Mouse (Mus musculus) heart, adult 2 months (tissue): Measurements from ENCODE around the gene Cdh10. TPM values are rescaled to one million over a fixed set of nuclear protein-coding genes. Genes with fewer than 3 reads are reported as not detected.

Source experiments
- DNase-seq, 2 experiments: peaks; one replicate each; pipeline ENCODE4 v3.0.0; 2021
- H3K27ac ChIP-seq: fragments of 200-600 bp; 2 replicates; pipeline ENCODE4 v1.8.1; 2022
- H3K27me3 ChIP-seq: fragments of 200-500 bp; 2 replicates; pipeline ENCODE4 v1.6.1; 2012; ENCODE audit warnings: mild to moderate bottlenecking, low read length, inconsistent platforms, mixed read lengths; ENCODE audit not compliant: control insufficient read depth, insufficient read depth
- H3K36me3 ChIP-seq: fragments of 200-500 bp; 2 replicates; pipeline ENCODE4 v1.6.1; 2012; ENCODE audit warnings: low read length, inconsistent platforms; ENCODE audit not compliant: control insufficient read depth, insufficient read depth
- H3K4me1 ChIP-seq: fragments of 200-500 bp; 2 replicates; pipeline ENCODE4 v1.6.1; 2011; ENCODE audit warnings: low read length; ENCODE audit not compliant: control insufficient read depth, insufficient read depth
- H3K4me3 ChIP-seq: fragments of 200-600 bp; 2 replicates; pipeline ENCODE4 v1.8.1; 2022
- H3K79me2 ChIP-seq: fragments of 200-500 bp; replicated peaks from 2 replicates; pipeline ENCODE4 v1.6.1; 2012; ENCODE audit warnings: mild to moderate bottlenecking, inconsistent platforms, low read length, moderate library complexity, mixed read lengths; ENCODE audit not compliant: control insufficient read depth, insufficient read depth
- H3K9ac ChIP-seq: fragments of 200-500 bp; 2 replicates; pipeline ENCODE4 v1.6.1; 2012; ENCODE audit warnings: low read depth, mild to moderate bottlenecking, control low read depth, inconsistent platforms, low read length, mixed read lengths
- CTCF ChIP-seq: fragments of 200-600 bp; IDR thresholded peaks from 2 replicates; pipeline ENCODE4 v1.8.1; 2022; ENCODE audit warnings: antibody characterized with exemption, mild to moderate bottlenecking, moderate library complexity
- EP300 ChIP-seq: fragments of 200-500 bp; IDR thresholded peaks from 2 replicates; pipeline ENCODE4 v1.6.1; 2011; ENCODE audit warnings: low read depth, low read length, control low read depth; ENCODE audit not compliant: insufficient read depth
- POLR2A ChIP-seq: fragments of 200-500 bp; IDR thresholded peaks from 2 replicates; pipeline ENCODE4 v1.6.1; 2011; ENCODE audit warnings: mild to moderate bottlenecking, low read depth, low read length, control low read depth; ENCODE audit not compliant: insufficient read depth
- WGBS: fragments of 180-500 bp; shearing (Covaris S2); methylation state at CpG from one replicate; pipeline ENCODE4 v1.1.7; 2018; 5-methylcytosine and 5-hydroxymethylcytosine counted together
- intact Hi-C: fragments of 180-260 bp; cut with DNase I; formaldehyde crosslinking; loops from one replicate; pipeline ENCODE4 v1.15.1; 2025
- polyA plus RNA-seq: library from polyadenylated mRNA; depleted of rRNA; stranded (reverse); fragments of >200 nt; gene quantifications from 2 replicates; pipeline ENCODE4 v1.2.3, GENCODE M21; 2012
- total RNA-seq, 2 experiments: library from RNA; stranded (reverse); gene quantifications; 2 replicates each; pipeline ENCODE4 v1.2.3; 2021

Cdh10 gene
- total and polyA plus RNA-seq, 3 experiments = 0.10 TPM; not detected in 2

DNA sequence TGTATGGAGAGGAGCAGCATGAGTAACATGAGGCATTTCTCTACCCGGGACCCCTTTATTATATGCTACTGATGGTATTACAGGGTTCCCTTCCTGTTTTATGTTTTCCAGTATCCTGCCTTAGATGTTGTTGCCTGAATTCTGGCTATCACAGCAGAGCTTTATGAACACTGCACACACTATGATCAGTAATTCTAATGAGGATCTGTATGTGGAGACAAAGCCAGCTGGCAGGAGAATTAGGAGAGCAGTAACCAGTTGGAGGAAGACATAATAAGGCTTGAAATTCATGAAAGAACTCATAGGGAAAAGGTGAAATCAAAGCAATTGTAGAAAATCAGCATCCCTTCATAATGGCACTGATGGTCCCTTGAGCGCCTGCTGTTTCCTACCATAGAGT lies 51.1 kb downstream of the Cdh10 start:
- H3K27ac ChIP-seq = no peak overlapping the region
- intact Hi-C loops = no loop called here
- no peak for DNase-seq
- no peaks in the 10 kb centered on the region for H3K4me1 ChIP-seq
- no peak for TF ChIP-seq POLR2A
- TF ChIP-seq EP300 = no peak
- TF ChIP-seq CTCF = no peak
- WGBS = 87% methylated on average over 2 of the region's 2 CpGs
- H3K4me3 ChIP-seq = no peak overlapping the region
- H3K79me2 ChIP-seq = no peaks in the 10 kb centered on the region
- no peaks in the 10 kb centered on the region for H3K27me3 ChIP-seq
- no peak overlapping the region for H3K9ac ChIP-seq
- no peaks in the 10 kb centered on the region for H3K36me3 ChIP-seq

DNA sequence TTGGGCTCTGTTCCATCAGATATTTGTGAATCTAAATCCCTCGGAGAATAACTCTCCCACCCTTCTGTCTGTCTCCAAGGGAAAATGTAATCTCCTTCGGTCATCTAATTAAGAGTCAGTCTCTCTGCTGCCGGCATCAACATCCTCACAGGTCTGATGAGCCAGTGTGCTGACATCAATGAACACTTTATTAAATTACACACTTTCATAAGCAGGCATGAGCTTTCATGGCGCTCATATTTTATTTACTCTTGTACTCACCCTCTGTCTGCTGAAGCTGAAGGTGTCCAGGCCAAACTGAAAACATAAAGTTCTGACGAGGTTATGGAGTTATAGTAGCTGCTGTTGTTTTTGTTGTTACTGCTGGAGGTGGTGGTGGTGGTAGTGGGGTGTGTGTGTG lies 62.7 kb downstream of the Cdh10 start:
- Histone ChIP-seq H3K4me3 (no peak overlapping the region), H3K36me3 (no peaks in the 10 kb centered on the region), H3K79me2 (no peaks in the 10 kb centered on the region; the same call in 1 of the 2 replicates), H3K27me3 (no peaks in the 10 kb centered on the region), H3K9ac (no peak overlapping the region), H3K4me1 (no peaks in the 10 kb centered on the region), H3K27ac (no peak overlapping the region)
- intact Hi-C loops = no loop called here
- WGBS = 66% methylated on average over 5 of the region's 5 CpGs
- DNase-seq = no peak
- TF ChIP-seq POLR2A (no peak), CTCF (no peak), EP300 (no peak)

GRCm38 (mm10) chr15:18886673-18887072 lies 67.9 kb downstream of the Cdh10 start:
- intact Hi-C loops = no loop called here
- H3K27ac ChIP-seq = no peak overlapping the region
- no peak for DNase-seq
- no peaks in the 10 kb centered on the region for H3K27me3 ChIP-seq
- TF ChIP-seq POLR2A (no peak), EP300 (no peak), CTCF (no peak)
- no peak overlapping the region for H3K4me3 ChIP-seq
- no peaks in the 10 kb centered on the region for H3K79me2 ChIP-seq
- H3K36me3 ChIP-seq = no peaks in the 10 kb centered on the region
- no peaks in the 10 kb centered on the region for H3K4me1 ChIP-seq
- no peak overlapping the region for H3K9ac ChIP-seq
- 62% methylated on average over 2 of the region's 2 CpGs for WGBS

DNA sequence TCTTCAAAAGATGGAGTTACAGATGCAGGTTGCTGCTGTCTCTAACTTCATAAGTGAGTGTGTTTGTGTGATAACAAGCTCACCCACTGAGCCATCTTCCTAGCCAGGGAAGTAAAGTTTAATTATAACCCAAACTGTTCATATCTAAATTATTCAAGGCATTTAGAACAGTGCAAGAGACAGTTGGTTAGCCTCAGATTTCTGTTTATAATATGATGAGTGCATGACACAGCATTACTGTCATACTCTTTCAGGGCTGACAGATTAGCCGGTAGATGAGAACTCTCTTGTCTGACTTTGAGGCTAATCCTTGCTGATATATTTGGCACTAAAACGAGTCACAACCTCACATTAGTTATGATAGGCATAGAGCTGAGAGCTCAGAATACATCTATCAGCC lies 70.2 kb downstream of the Cdh10 start:
- DNase-seq = no peak
- no peaks in the 10 kb centered on the region for H3K36me3 ChIP-seq
- H3K9ac ChIP-seq = no peak overlapping the region
- H3K27me3 ChIP-seq = no peaks in the 10 kb centered on the region
- H3K79me2 ChIP-seq = no peaks in the 10 kb centered on the region
- no peaks in the 10 kb centered on the region for H3K4me1 ChIP-seq
- no peak overlapping the region for H3K27ac ChIP-seq
- WGBS = 44% methylated on average over 2 of the region's 2 CpGs
- intact Hi-C loops = no loop called here
- no peak overlapping the region for H3K4me3 ChIP-seq
- no peak for TF ChIP-seq POLR2A
- TF ChIP-seq CTCF = no peak
- TF ChIP-seq EP300 = no peak

DNA sequence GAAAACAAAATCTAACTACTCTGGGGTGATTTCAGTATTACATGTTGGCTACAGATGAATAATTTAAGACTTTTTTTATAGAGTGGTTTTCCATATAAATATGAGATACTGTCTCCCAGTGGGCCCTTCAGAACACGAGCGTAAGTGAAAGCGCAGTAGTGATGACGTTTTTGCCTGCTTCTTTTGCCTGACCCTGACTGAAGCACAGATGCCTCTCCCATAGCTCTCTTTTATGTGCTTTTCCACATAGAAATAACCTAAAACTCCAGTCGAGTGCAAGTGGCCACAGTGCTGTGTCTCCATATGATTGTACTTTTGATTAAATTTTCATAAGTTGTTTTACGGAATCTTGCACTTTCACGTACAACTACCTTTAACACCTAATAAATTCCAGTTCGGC lies 71.6 kb downstream of the Cdh10 start:
- TF ChIP-seq POLR2A (no peak), CTCF (no peak), EP300 (no peak)
- Histone ChIP-seq H3K36me3 (no peaks in the 10 kb centered on the region), H3K79me2 (no peaks in the 10 kb centered on the region), H3K27ac (no peak overlapping the region), H3K4me3 (no peak overlapping the region), H3K4me1 (no peaks in the 10 kb centered on the region), H3K9ac (no peak overlapping the region), H3K27me3 (no peaks in the 10 kb centered on the region)
- no peak for DNase-seq
- intact Hi-C loops = no loop called here
- WGBS = 81% methylated on average over 8 of the region's 8 CpGs

DNA sequence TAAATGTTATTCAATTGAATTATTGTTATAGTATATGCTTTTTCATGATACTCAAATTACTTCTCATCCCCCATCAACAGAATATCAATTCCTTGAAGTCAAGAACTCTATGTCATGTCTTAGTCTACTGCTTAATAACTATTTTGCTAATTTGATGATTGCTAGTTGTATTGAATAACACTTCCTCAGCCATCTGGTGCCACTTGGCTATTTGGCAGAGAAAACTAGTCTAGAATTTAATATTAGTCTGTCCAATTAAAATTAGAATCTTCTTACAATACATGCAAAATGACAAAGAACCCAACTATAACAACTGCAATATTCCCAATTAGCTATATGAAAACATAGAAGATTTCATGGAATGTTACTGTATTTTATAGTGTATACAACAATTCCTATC lies 82.0 kb downstream of the Cdh10 start:
- intact Hi-C loops = no loop called here
- no peak overlapping the region for H3K4me3 ChIP-seq
- TF ChIP-seq POLR2A (no peak), EP300 (no peak), CTCF (no peak)
- no peaks in the 10 kb centered on the region for H3K79me2 ChIP-seq
- H3K36me3 ChIP-seq = no peaks in the 10 kb centered on the region
- H3K27ac ChIP-seq = no peak overlapping the region
- no peak for DNase-seq
- H3K9ac ChIP-seq = no peak overlapping the region
- H3K27me3 ChIP-seq = no peaks in the 10 kb centered on the region
- H3K4me1 ChIP-seq = no peaks in the 10 kb centered on the region

DNA sequence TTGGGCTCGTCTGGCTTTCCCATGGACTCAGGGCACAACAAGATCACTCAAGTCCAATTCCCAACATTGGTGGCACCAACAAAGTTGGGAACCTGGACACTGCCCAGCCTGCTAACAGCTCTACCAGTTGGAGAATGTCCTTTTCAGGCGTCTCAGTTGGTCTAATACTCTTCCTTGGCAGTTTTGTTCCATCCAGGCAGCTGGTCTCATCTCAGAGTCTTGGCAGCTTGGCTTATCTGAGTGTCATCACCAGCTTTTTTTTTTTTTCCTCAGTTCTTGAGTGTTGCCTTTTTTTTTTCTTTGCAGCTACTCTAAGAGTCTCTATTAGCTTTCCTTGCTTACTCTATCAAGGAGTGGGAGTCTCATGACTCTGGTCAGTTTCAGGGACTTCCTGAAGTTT lies 85.4 kb downstream of the Cdh10 start:
- TF ChIP-seq CTCF (no peak), EP300 (no peak), POLR2A (no peak)
- intact Hi-C loops = no loop called here
- no peak for DNase-seq
- Histone ChIP-seq H3K9ac (no peak overlapping the region), H3K4me1 (no peaks in the 10 kb centered on the region), H3K27ac (no peak overlapping the region), H3K36me3 (no peaks in the 10 kb centered on the region), H3K4me3 (no peak overlapping the region), H3K79me2 (no peaks in the 10 kb centered on the region), H3K27me3 (no peaks in the 10 kb centered on the region)
- WGBS = 60% methylated on average over 2 of the region's 2 CpGs
